Mouse (Mus musculus) CD4-positive, CD25-positive, alpha-beta regulatory T cell, adult 2 months (primary cell): ENCODE measurements around the gene Dnah7b.
"Not testable (repeated sequence)": the region's sequence is repeated elsewhere in the genome, so short reads cannot be mapped to it uniquely, and the experiment has no call there.

ENCODE experiments used
- DNase-seq: peaks from one replicate; pipeline ENCODE4 v3.0.0-alpha.2; 2012; ENCODE audit warnings: low read depth, low spot score

The Dnah7b gene

DNA sequence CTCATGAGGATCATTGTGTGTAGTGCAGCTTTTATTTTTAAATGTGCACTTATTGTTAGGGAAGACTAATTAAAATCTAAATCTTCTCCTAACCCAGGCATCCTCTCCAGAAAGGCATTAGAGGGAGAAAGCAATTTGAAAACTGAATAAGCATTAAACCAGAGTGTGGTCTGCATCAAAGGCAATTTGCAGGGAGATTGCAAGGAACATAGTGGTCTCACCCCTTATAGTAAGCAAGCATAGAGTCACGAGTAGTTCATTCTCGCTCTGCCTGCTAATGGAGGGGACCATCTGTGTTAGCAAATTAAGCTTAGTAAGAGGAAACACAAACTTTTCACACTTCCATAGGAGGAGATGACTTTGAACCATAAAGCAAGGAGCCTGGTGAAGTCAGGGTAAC lies 228.3 kb downstream of the Dnah7b start:
- DNase-seq: not testable (repeated sequence)

GRCm38 (mm10) chr1:46325942-46326341 lies 259.8 kb downstream of the Dnah7b start:
- DNase-seq: not testable (repeated sequence)

- not testable (repeated sequence) for DNase-seq
These were observed 279.2 kb downstream of the Dnah7b start for GRCm38 (mm10) chr1:46345301-46345700.

GRCm38 (mm10) chr1:46380641-46381040 lies 314.5 kb downstream of the Dnah7b start:
- not testable (repeated sequence) for DNase-seq

DNA sequence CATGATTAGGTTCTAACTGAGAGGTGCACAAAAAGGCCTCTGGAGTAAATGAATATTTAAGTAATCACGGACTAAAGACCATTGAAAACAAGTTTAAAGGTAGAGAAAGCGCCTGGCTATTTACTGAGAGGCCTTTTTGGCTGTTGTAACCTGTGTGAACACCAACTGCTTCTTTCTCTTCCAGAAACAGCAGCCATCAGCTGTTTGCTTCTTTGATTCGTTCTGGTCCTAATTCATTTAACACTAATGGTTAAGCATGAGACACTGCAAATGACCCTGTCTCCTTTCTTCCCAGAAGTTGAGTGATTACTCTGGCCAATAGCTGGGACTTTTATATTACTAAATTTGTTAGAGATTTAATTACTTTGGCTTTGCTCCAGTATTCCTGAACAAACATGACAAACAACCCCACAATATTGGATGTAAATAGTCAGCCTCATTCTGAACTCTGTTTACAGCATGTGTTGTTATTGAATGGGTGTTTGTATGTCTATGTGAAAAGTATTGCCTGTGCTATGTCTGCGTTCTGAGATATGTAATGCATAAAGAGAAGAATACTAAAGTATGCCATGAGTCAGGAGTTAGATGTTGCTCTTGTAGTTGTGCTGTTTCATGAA lies 328.7 kb downstream of the Dnah7b start:
- not testable (repeated sequence) for DNase-seq

DNA sequence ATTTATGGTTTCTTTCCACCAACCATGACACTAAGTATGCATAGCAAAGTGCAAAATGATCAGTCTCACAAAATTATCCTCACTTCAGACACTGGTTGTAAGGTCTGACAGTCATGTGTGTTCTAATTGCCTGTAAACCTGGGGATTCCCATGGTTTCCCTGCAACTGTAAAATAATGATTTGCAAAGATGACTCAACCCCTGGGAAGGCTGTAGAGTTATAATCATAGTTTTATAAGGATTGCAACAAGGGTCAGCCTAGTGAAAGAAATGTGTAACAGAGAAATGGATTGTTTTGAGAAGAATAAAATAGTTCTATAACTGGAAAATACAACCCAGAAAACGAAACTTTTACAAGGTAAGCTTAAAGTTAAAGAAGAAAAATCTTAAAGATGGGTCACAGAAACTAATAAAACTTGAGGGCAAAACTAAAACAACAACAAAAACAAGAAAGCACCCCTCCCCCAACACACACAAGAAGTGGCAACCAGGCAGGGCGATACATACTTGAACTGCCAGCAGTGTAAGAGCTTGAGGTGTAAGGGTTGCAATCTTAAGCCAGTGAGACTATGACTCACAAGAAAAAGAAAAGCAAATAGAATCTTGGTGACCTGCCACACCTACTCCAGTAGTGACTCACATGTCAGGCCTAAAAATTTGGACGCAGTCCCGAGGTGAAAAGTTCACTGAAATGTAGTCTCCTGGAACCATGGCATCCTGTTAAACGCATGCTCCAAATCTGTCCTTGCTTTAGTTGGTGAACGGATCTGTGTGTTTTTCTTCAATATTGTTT lies 342.4 kb downstream of the Dnah7b start:
- DNase-seq: no peak

DNA sequence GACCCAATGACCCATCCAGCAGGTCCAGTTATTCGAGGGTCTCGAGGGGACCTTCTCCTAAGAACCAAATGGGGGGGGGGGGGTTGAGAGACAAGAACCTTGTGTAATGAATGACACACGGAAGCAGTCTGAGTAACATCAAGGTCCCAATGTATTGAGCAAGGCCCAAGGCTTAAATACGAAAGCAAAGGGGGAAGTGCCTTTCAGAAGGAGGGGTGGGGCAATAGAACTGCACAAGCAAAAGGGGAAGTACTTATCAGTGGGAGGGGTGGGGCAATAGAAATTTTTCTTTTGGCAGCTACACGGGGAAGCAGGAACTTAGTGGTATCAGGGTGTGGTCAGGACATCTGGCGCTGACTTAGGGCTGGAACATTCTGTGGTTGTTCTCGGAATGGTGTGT lies 348.7 kb downstream of the Dnah7b start:
- DNase-seq: not testable (repeated sequence)

DNA sequence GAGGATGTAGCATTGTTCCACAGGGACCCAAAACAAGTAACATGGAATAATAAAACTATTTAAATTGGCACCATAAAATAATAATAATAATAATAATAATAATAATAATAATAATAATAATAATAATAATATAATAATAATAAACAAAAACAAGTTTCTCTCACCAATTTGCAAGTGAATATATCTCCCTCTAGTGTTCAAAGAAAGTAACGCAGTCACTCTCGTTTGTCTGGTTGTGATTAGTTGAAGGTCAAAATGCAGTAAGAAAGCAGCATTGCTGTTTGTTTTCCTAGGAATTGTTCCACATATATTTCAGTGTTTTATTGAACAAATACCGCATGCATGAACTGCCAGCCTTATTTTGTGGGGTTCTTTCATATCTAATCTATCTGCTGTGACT lies 350.8 kb downstream of the Dnah7b start:
- peak; percentile 39 for DNase-seq

GRCm38 (mm10) chr1:46418966-46419365 lies 352.9 kb downstream of the Dnah7b start:
- DNase-seq: not testable (repeated sequence)
